Mouse (Mus musculus): ENCODE measurements around the gene Rdh9. TPM values are rescaled to one million over a fixed set of nuclear protein-coding genes. Genes with fewer than 3 reads are reported as not detected.
"Not testable (repeated sequence)": the region's sequence is repeated elsewhere in the genome, so short reads cannot be mapped to it uniquely, and the experiment has no call there.

The Rdh9 gene
- total RNA-seq, 4 experiments from 2014 or later: 0.41 to 1.1 (median 0.83) TPM; not detected in 1

GRCm38 (mm10) chr10:127755770-127756468 is 20.3 kb upstream of the Rdh9 start:
- DNase-seq (ENCODE audit: low spot score in 2 of 2): no peak

GRCm38 (mm10) chr10:127759181-127760110 is 16.7 kb upstream of the Rdh9 start, which contains the start of the genes Rdh1 and Rdh16f1:
Rdh1 (plus strand) TSS chr10:127759721.
Rdh16f1 (plus strand) TSS chr10:127759787.
- DNase-seq (ENCODE audit: low spot score in 2 of 2): no peak

- not testable (repeated sequence) for DNase-seq (ENCODE audit: low spot score in 2 of 2)
Observed at GRCm38 (mm10) chr10:127762926-127763325, 13.3 kb upstream of the Rdh9 start.

DNA sequence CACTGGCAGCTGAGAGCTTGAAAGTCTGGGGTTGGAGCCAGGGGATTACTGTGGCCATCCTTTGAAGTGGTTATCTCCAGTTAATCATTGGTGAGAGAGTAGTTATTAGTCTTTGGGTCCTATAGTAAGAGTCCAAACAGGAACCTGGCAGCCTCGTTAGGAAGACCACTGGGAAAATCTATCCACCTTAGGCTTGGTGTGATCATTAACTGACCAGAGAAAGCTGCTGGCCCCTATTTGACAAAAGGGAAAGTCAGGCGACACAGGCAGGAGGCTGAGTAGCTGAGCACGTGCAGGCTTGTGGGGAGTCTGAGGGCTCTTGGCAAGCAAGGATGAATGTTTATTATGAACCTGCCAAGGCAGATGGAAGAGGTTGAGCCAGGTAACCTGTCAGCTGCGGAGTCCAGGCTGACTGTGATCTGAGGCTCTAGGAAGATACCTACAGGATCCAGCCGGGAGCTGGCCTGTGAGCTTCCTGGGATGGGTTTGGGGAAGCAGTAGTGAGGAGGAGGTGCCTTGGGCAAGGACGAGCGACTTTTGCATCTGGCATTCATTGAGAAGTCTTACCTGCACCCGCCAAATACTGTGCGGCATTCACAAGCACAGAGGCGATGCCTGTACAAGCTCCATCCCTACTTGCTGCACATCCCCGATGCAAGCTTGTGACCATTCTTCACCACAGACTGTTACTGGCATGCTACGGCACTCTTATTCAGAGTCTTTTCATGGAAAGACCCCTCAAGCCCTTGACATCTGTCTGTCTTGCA is 12.1 kb upstream of the Rdh9 start:
- DNase-seq (ENCODE audit: low spot score in 2 of 2): no peak

- DNase-seq (ENCODE audit: low spot score in 2 of 2): no peak
Observed at GRCm38 (mm10) chr10:127766564-127766963, 9.6 kb upstream of the Rdh9 start.

DNA sequence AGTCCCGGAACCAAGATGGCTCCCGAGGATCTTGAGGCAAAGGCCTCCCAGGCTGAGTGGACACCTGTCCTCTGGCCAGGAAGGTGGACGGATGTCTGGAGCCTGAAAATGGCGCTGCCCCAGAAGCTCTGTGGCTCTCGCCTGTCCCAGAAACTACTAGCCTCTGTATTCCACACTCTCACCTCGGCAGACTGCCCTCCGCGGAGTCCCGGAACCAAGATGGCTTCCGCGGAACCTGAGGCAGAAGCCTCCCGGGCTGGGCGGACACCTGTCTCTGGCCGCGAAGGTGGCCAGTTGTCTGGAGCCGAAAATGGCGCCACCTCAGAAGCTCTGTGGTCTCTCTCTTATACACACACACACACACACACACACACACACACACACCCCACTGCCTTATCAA is 6.1 kb downstream of the Rdh9 start:
- not testable (repeated sequence) for DNase-seq (ENCODE audit: low spot score in 2 of 2)

GRCm38 (mm10) chr10:127785411-127785810 is 9.2 kb downstream of the Rdh9 start:
- not testable (repeated sequence) for DNase-seq (ENCODE audit: low spot score in 2 of 2)

DNA sequence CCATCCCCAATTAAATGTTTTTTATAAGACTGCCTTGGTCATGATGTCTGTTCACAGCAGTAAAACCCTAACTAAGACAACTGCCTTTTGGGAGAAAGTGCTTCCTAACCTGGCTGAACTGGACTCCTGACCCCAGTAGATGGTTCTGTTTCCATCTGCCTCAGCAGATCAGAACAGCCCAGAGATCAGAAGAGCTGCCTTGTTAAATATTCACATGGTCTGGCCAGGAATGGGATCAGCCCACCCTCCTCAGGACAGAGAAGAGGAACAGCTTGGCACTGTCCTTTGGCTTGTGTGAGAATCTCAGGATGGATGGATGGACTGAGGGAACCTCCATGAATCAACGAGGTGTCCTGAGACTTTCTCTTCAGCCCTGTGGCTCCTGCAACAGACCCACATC is 23.1 kb downstream of the Rdh9 start:
- no peak for DNase-seq (ENCODE audit: low spot score in 2 of 2)

GRCm38 (mm10) chr10:127800891-127801290 is 24.7 kb downstream of the Rdh9 start, which contains the start of gene Rdh16:
Rdh16 (plus strand) TSS chr10:127801152.
- DNase-seq (ENCODE audit: low spot score in 2 of 2): no peak

DNA sequence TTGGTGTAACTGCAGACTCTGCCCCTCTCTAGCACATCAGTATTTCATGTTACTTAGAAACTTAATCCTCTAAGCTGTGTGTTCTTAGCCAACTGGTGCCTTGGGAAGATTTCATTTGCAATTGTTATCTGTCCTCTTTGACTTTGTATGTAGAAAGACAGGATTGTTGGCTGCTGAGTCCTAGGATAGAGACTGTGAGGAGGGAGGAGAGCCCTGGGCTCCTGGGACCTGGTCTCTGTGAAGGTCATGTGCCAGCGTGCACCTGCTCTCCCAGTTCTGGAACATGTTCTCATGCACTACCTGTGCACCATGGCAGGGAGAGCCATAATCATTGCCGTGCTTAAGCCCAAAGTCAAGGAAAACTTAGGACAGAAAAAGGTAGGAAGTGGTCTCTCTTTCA is 25.4 kb downstream of the Rdh9 start:
- DNase-seq (ENCODE audit: low spot score in 2 of 2): no peak

GRCm38 (mm10) chr10:127802236-127802635 is 26.1 kb downstream of the Rdh9 start:
- no peak for DNase-seq (ENCODE audit: low spot score in 2 of 2)

GRCm38 (mm10) chr10:127804416-127804815 is 28.2 kb downstream of the Rdh9 start:
- DNase-seq (ENCODE audit: low spot score in 2 of 2): no peak

DNA sequence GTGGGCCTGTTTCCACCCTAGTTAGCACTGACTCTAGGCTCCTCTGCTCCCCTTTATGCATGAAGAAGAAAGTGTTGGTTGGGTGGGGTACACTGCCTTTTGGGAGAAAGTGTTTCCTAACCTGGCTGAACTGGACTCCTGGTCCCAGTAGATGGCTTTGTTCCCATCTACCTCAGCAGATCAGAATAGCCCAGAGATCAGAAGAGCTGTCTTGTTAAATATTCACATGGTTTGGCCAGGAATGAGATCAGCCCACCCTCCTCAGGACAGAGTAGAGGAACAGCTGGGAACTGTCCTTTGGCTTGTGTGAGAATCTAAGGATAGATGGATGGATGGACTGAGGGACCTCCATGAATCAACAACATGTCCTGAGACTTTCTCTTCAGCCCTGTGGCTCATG is 39.7 kb downstream of the Rdh9 start:
- DNase-seq (ENCODE audit: low spot score in 2 of 2): no peak

- not testable (repeated sequence) for DNase-seq (ENCODE audit: low spot score in 2 of 2)
Observed at GRCm38 (mm10) chr10:127817268-127817910, 41.2 kb downstream of the Rdh9 start.

- not testable (repeated sequence) for DNase-seq (ENCODE audit: low spot score in 2 of 2)
Observed at GRCm38 (mm10) chr10:127821806-127822205, 45.6 kb downstream of the Rdh9 start.

- DNase-seq (ENCODE audit: low spot score in 2 of 2): no peak
Observed at GRCm38 (mm10) chr10:127825386-127825785, 49.2 kb downstream of the Rdh9 start.

DNA sequence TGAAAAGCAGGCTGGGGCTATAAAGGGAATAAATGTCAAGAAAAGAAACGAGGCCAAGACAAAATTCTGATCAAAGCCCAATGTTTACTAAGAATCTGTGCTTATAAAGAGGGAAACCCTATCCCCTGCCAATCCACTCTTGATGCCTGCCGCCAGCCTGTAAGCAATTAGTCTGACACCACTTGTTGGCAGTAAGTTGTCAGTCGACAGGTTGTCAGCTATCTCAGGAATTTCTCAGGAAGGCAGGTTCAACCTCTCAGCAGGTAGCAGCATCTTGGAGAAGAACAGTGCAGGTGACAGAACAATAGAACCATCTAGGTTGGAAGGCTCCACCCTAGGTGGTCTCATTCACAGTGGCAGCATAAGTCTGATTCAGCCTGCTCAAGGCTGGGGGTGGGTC is 52.9 kb downstream of the Rdh9 start:
- no peak for DNase-seq (ENCODE audit: low spot score in 2 of 2)

- not testable (repeated sequence) for DNase-seq (ENCODE audit: low spot score in 2 of 2)
Observed at GRCm38 (mm10) chr10:127834186-127834585, 58.0 kb downstream of the Rdh9 start.

- no peak for DNase-seq (ENCODE audit: low spot score in 2 of 2)
Observed at GRCm38 (mm10) chr10:127835292-127835691, 59.1 kb downstream of the Rdh9 start.

DNA sequence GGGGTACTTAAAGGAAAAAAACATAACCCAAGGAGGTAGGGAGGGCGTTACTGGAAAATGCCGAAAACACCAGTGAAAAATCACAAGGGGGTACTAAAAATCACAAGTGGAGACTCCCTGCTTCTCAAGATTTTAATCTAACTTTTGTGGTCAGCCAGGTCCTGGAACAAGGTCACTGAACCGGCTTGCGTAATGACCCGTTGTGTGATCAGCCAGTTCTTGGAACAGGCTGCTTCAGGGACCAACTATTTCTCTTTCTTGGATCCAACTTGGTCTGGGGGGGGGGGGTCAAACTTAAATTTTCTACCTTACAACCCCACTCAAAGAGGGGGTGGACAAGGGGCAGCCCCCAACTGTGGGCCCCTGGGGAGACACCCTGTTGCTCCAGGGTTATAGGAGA is 61.6 kb downstream of the Rdh9 start:
- not testable (repeated sequence) for DNase-seq (ENCODE audit: low spot score in 2 of 2)

DNA sequence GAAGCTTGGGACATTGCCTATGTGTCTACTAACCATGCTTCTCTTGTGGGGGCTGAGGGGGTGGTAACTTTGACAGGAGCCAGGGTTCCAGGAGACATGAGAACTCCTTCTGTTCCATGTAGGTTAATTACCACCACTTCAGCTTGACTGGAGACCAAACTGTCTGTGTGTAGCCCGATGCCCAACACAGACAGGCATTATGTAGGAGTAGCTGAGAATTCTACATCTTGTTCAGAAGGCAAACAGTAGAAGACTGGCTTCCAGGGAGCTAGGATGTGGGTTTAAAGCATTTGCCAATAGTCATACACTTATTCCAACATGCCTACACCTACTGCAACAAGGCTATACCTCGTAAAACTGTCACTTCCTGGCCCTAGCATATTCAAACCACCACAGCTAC is 62.4 kb downstream of the Rdh9 start:
- peak in 1 of 2 experiments; percentile 3 for DNase-seq (ENCODE audit: low spot score in 2 of 2)

Data from layer of hippocampus, adult 8-10 months (tissue).